Mouse (Mus musculus) heart, embryonic 11.5 days (tissue): Measurements from ENCODE around the gene Egfl8. TPM values are rescaled to one million over a fixed set of nuclear protein-coding genes. Genes with fewer than 3 reads are reported as not detected.

Experiments
- ATAC-seq: fragments of 200-750 bp; cut with Nextera tagmentation; replicated peaks from 2 replicates; pipeline ENCODE4 v1.8.0; 2017; ENCODE audit warnings: moderate library complexity; ENCODE audit not compliant: insufficient number of reproducible peaks, low FRiP score, low TSS enrichment
- H3K27ac ChIP-seq: fragments of 300-500 bp; sonication (generic); 2 replicates; pipeline ENCODE4 v1.5.1; 2014; ENCODE audit warnings: mild to moderate bottlenecking, low read depth, low read length
- H3K27me3 ChIP-seq: fragments of 300-500 bp; sonication (generic); 2 replicates; pipeline ENCODE4 v1.6.1; 2014; ENCODE audit warnings: mild to moderate bottlenecking, low read length, mixed read lengths; ENCODE audit not compliant: control insufficient read depth, insufficient read depth
- H3K36me3 ChIP-seq: fragments of 300-500 bp; sonication (generic); 2 replicates; pipeline ENCODE4 v1.6.1; 2014; ENCODE audit warnings: mild to moderate bottlenecking, low read length, moderate library complexity, mixed read lengths; ENCODE audit not compliant: control insufficient read depth, insufficient read depth
- H3K4me1 ChIP-seq: fragments of 300-500 bp; sonication (generic); 2 replicates; pipeline ENCODE4 v1.6.1; 2014; ENCODE audit warnings: low read length; ENCODE audit not compliant: control insufficient read depth, insufficient read depth
- H3K4me2 ChIP-seq: fragments of 300-500 bp; sonication (generic); 2 replicates; pipeline ENCODE4 v1.6.1; 2014; ENCODE audit warnings: mild to moderate bottlenecking, moderate library complexity
- H3K4me3 ChIP-seq: fragments of 300-500 bp; sonication (generic); 2 replicates; pipeline ENCODE4 v1.5.1; 2014; ENCODE audit warnings: low read depth, low read length
- H3K9ac ChIP-seq: fragments of 300-500 bp; sonication (generic); 2 replicates; pipeline ENCODE4 v1.6.1; 2014; ENCODE audit warnings: mild to moderate bottlenecking, low read depth, low read length, moderate library complexity
- H3K9me3 ChIP-seq: fragments of 300-500 bp; sonication (generic); replicated peaks from 2 replicates; pipeline ENCODE4 v1.6.1; 2016; ENCODE audit warnings: low read length; ENCODE audit not compliant: control insufficient read depth
- WGBS: fragments of 180-500 bp; shearing (Covaris S2); extraction: QIAGEN DNeasy Blood & Tissue Kit; methylation state at CpG from one replicate; pipeline ENCODE4 v1.1.7; 2014; ENCODE audit not compliant: insufficient replicate concordance; 5-methylcytosine and 5-hydroxymethylcytosine counted together
- polyA plus RNA-seq: library from polyadenylated mRNA; unstranded; fragments of >200 nt; fragmentation: Nextera tagmentation; extraction: Ambion mirVana; gene quantifications from 2 replicates; pipeline ENCODE4 v1.2.1, GENCODE M21; 2014

Egfl8 gene
- polyA plus RNA-seq, 1 experiment from 2014 or later: 0.82 TPM

GRCm38 (mm10) chr17:34652546-34652945 is 36.8 kb upstream of the Egfl8 start:
- 92% methylated on average over 10 of the region's 10 CpGs for WGBS
- Histone ChIP-seq H3K9me3 (no peaks in the 10 kb centered on the region), H3K4me2 (no peak overlapping the region), H3K27me3 (no peaks in the 10 kb centered on the region; the same call in none of the 2 replicates), H3K9ac (no peak overlapping the region), H3K36me3 (peaks cover 15% of the 10 kb centered on the region), H3K4me3 (no peak overlapping the region), H3K4me1 (peaks cover 19% of the 10 kb centered on the region), H3K27ac (no peak overlapping the region)
- ATAC-seq: no peak

GRCm38 (mm10) chr17:34651507-34652221 is 35.9 kb upstream of the Egfl8 start:
- no peak for ATAC-seq
- 55% methylated on average over 19 of the region's 19 CpGs for WGBS
- Histone ChIP-seq H3K27ac (no peak overlapping the region), H3K27me3 (no peaks in the 10 kb centered on the region; the same call in 1 of the 2 replicates), H3K4me3 (no peak overlapping the region), H3K4me2 (no peak overlapping the region), H3K36me3 (peaks cover 15% of the 10 kb centered on the region), H3K9me3 (no peaks in the 10 kb centered on the region), H3K4me1 (peaks cover 20% of the 10 kb centered on the region), H3K9ac (no peak overlapping the region)

GRCm38 (mm10) chr17:34650781-34651180 is 35.0 kb upstream of the Egfl8 start:
- peaks cover 15% of the 10 kb centered on the region for H3K36me3 ChIP-seq
- H3K9ac ChIP-seq: no peak overlapping the region
- 88% methylated on average over 14 of the region's 14 CpGs for WGBS
- H3K27ac ChIP-seq: no peak overlapping the region
- no peaks in the 10 kb centered on the region; the same call in 1 of the 2 replicates for H3K27me3 ChIP-seq
- no peak for ATAC-seq
- H3K9me3 ChIP-seq: no peaks in the 10 kb centered on the region
- H3K4me2 ChIP-seq: no peak overlapping the region
- peaks cover 16% of the 10 kb centered on the region for H3K4me1 ChIP-seq
- no peak overlapping the region for H3K4me3 ChIP-seq

DNA sequence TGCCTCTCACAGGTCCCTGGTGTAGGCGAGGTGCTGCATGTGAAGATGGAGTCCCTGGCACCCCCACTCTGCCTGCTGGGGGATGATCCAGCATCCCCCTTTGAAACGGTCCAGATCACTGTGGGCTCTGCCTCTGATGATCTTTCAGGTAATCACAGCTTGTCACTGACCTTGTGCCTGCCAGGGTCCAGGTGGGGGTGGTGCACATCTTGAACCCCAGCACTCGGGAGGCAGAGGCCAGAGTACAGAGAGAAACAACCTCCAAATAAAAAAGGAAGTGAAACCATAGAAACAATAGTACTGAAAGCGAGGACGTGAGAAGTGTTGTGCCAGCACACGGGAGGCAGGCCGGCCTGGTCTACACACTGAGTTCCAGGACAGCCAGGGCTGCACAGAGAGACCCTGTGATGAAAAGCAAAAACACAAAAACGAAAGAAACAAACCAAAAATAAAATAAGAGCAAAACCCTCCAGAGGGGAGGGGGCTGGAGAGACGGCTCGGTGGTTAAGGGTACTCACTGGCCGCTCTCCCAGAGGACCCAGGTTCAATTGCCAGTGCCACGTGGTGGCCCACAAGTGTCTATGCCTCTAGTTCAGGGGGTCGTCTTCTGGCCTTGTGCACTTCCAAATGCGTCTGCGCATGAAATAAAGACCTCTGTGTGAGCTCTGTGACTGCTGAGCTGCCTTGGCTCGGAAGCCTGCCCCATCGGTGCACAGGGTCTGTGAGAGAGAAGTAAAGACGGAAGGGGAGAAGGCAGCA is 33.5 kb upstream of the Egfl8 start:
- H3K9me3 ChIP-seq: no peaks in the 10 kb centered on the region
- H3K4me3 ChIP-seq: no peak overlapping the region
- 88% methylated on average over 18 of the region's 18 CpGs for WGBS
- no peak overlapping the region for H3K27ac ChIP-seq
- no peak for ATAC-seq
- H3K4me1 ChIP-seq: peaks cover 15% of the 10 kb centered on the region
- no peak overlapping the region for H3K9ac ChIP-seq
- H3K4me2 ChIP-seq: no peak overlapping the region
- H3K27me3 ChIP-seq: no peaks in the 10 kb centered on the region
- H3K36me3 ChIP-seq: peaks cover 15% of the 10 kb centered on the region

GRCm38 (mm10) chr17:34648141-34648890 is 32.5 kb upstream of the Egfl8 start:
- Histone ChIP-seq H3K9ac (peak overlapping the region; percentile 84), H3K36me3 (peaks cover 15% of the 10 kb centered on the region), H3K27ac (no peak overlapping the region), H3K4me3 (peak overlapping the region; percentile 93; the same call in 1 of the 2 replicates), H3K9me3 (no peaks in the 10 kb centered on the region), H3K4me2 (peak overlapping the region; percentile 88), H3K27me3 (no peaks in the 10 kb centered on the region), H3K4me1 (peaks cover 15% of the 10 kb centered on the region)
- WGBS: 83% methylated on average over 16 of the region's 16 CpGs
- no peak for ATAC-seq

DNA sequence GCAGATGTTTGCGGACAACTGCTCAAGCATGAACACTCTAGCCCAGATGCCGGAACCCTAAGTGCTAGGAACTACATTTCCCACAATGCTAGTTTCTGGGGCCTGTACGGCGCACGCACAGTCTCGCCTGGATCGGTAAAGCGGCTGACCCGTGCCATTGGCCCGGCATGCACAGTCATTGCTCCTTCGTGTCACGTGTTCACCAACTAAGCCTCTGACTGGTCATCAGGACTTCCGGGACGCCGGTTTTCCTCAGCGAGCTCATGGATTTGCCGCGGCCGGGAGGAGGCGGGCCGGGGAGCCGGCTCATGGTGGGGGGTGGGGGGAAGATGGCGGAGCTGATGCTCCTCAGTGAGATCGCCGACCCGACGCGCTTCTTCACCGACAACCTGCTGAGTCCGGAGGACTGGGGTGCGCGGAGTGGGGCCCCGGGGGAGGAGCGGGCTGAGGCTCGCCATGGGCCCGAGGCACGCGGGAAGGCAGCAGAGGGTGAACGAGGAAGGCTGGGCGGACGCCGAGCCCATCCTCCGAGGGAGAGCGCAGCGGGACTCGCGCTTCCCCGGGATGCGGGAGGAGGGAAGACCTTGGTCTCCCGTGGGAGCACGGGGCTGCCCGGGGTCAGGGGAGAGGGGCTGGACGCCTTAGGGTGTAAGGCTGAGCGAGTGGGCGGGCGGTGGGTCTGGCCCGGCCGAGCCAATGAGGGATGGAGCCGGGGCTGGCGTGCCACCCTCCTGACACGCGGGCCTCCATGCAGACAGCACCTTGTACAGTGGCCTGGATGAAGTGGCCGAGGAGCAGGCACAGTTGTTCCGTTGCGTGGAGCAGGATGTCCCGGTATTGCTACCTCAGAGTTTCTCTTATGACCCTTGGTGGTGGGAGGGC is 31.4 kb upstream of the Egfl8 start, which contains the start of gene Atf6b:
Gene Atf6b, plus strand, starts transcription at position 241 of the 882 bp plus-strand sequence.
- Histone ChIP-seq H3K36me3 (peaks cover 10% of the 10 kb centered on the region), H3K4me2 (peak within 1 kb of the TSS; percentile 88), H3K4me1 (peaks cover 15% of the 10 kb centered on the region), H3K27me3 (no peaks in the 10 kb centered on the region), H3K4me3 (peak within 1 kb of the TSS; percentile 93), H3K9me3 (no peaks in the 10 kb centered on the region), H3K9ac (peak within 1 kb of the TSS; percentile 84), H3K27ac (peak within 1 kb of the TSS; percentile 22; the same call in 1 of the 2 replicates)
- WGBS: 1% methylated on average over 66 of the region's 66 CpGs
- peak; percentile 96 for ATAC-seq

DNA sequence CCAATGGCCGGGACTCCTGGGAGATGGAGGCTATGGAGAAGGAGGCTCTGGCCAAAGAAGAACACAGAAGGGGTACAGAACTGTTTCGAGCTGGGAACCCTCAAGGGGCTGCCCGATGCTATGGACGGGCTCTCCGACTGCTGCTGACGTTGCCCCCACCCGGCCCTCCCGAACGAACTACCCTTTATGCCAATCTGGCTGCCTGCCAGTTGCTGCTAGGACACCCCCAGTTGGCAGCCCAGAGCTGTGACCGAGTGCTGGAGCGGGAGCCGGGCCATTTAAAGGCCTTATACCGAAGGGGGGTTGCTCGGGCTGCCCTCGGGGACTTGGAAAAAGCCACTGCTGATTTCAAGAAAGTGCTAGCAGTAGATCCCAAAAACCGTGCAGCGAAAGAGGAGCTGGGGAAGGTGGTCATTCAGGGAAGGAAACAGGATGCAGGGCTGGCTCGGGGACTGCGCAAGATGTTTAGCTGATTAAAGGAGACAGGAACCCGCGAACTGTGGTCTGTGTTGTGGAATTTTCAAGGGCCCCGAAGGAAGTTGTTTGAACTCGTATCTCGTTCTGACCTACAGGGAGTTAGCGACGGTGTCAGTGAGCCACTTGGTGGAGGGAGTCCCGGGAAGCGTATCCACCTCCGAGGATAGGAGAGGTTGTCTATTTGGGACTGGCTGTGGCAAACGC is 30.2 kb upstream of the Egfl8 start:
- no peak overlapping the region for H3K4me3 ChIP-seq

More for the DNA sequence above, 30.2 kb upstream of the Egfl8 start:
- peaks cover 5% of the 10 kb centered on the region for H3K36me3 ChIP-seq
- WGBS: 83% methylated on average over 30 of the region's 30 CpGs
- no peak for ATAC-seq
- H3K27me3 ChIP-seq: no peaks in the 10 kb centered on the region
- peaks cover 15% of the 10 kb centered on the region for H3K4me1 ChIP-seq
- peak overlapping the region; percentile 71 for H3K4me2 ChIP-seq
- no peak overlapping the region for H3K27ac ChIP-seq
- H3K9me3 ChIP-seq: no peaks in the 10 kb centered on the region
- H3K9ac ChIP-seq: no peak overlapping the region
